Mouse (Mus musculus) thymus, adult 2 months (tissue): ENCODE measurements around the gene Timm8a2.

Source experiments
- CTCF ChIP-seq: fragments of 200-500 bp; IDR thresholded peaks from 2 replicates; pipeline ENCODE4 v1.5.1; 2012; ENCODE audit warnings: mild to moderate bottlenecking, control low read depth, low read length, moderate library complexity, borderline replicate concordance; ENCODE audit not compliant: control insufficient read depth, poor library complexity, insufficient read depth; ENCODE audit errors: extremely low read depth
- POLR2A ChIP-seq: fragments of 200-500 bp; IDR thresholded peaks from 2 replicates; pipeline ENCODE4 v1.6.1; 2012; ENCODE audit warnings: mild to moderate bottlenecking, low read length, control low read depth, moderate library complexity; ENCODE audit not compliant: control insufficient read depth, poor library complexity, insufficient read depth; ENCODE audit errors: extremely low read depth

DNA sequence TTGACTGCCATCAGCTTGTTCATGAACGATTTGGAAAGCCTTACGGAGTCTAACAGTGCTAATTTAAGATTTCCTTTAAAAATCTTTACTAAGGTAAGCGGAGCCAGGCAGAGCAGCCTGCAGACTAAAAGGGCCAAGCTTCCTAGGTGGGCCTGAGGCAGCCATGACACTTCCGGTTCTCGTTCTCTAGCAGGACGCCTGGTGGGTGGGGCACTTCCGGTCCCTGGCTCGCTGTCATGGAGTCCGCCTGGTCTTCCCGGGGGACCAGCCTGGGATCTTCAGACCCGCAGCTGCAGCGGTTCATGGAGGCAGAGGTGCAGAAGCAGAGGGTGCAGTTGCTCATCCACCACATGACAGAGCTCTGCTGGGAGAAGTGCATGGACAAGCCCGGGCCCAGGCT lies at the start of gene Timm8a2:
- TF ChIP-seq CTCF, result no peak
- no peak for TF ChIP-seq POLR2A
